Mouse (Mus musculus) lung, postnatal 4 days (tissue): ENCODE measurements around the gene Kcnj12.
A peak's percentile ranks its signal among the peaks of the same experiment; 100 is the strongest.

ENCODE experiments used
- DNase-seq, 2 experiments: peaks; one replicate each; pipeline ENCODE4 v3.0.0; 2021

The Kcnj12 gene

GRCm38 (mm10) chr11:61025594-61025993 lies 3.2 kb downstream of the Kcnj12 start:
- DNase-seq = no peak

GRCm38 (mm10) chr11:61026381-61026780 lies 4.0 kb downstream of the Kcnj12 start:
- no peak for DNase-seq

GRCm38 (mm10) chr11:61027160-61027559 lies 4.8 kb downstream of the Kcnj12 start:
- DNase-seq = no peak

- peak; percentile 24 to 66 for DNase-seq
Observed at GRCm38 (mm10) chr11:61028211-61028950, 6.0 kb downstream of the Kcnj12 start.

GRCm38 (mm10) chr11:61029116-61029740 lies 6.9 kb downstream of the Kcnj12 start:
- DNase-seq = no peak

- peak in 1 of 2 experiments; percentile 12 for DNase-seq
Observed at GRCm38 (mm10) chr11:61029864-61030595, 7.7 kb downstream of the Kcnj12 start.

- peak in 1 of 2 experiments; percentile 5 for DNase-seq
Observed at GRCm38 (mm10) chr11:61031137-61031536, 8.8 kb downstream of the Kcnj12 start.

DNA sequence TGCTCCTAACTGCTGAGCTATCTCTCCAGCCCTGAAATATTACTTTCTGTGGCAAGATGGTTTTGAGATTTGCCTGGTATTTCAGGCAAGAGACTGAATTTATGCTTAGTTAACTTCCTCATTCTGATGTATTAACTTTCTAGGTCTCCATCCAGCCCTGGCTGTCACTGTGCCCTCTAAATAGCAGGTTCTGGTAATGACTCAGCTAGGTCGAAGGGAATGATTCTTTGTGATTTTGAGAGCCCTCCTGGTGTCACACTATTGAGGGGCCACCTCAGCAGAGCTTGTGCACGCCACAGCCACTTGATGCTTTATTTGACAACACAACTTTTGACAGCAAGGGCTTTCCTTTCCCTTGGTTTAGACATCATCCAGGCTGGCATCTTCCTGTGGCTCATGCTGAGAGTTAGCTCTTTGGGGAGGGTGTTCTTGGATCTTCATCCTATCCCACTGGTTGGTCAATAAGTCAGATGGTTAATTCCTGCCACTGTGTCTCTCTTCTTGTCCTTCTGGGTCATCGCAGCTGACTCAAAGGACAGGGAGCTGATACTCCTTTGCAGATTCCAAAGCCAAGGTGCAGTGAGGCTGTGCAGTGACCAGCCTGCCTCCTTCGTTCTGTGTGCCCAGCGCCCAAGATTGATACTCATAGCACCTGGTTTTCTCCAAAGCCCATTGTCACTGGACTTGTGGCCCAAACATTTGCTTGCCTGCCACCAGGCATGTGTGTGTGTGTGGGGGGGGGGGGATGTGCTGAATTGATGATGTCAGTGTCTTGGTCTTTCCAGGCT lies 9.5 kb downstream of the Kcnj12 start:
- peak in 1 of 2 experiments; percentile 4 for DNase-seq

GRCm38 (mm10) chr11:61032481-61032880 lies 10.1 kb downstream of the Kcnj12 start:
- peak in 1 of 2 experiments; percentile 6 for DNase-seq

DNA sequence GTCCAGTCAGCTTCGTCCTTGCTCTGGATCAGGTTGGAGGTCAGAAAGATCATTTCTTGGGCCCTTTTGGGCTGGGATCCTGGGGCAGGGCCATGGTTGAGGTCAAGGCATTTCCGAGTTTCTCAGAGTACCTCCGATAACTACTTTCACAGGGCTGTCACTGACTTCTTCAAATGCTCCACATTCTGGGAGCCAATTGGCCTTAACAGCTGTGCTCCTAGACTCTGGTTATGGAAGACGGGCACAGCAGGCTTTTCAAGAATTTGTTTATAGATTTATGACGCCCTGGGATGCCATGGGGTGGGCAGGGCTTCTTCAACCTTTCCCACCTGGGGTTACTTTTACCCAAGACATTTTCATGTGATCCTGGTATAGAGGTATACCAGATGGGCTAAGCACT lies 10.8 kb downstream of the Kcnj12 start:
- peak in 1 of 2 experiments; percentile 7 for DNase-seq

GRCm38 (mm10) chr11:61036639-61037038 lies 14.3 kb downstream of the Kcnj12 start:
- peak in 1 of 2 experiments; percentile 13 for DNase-seq

DNA sequence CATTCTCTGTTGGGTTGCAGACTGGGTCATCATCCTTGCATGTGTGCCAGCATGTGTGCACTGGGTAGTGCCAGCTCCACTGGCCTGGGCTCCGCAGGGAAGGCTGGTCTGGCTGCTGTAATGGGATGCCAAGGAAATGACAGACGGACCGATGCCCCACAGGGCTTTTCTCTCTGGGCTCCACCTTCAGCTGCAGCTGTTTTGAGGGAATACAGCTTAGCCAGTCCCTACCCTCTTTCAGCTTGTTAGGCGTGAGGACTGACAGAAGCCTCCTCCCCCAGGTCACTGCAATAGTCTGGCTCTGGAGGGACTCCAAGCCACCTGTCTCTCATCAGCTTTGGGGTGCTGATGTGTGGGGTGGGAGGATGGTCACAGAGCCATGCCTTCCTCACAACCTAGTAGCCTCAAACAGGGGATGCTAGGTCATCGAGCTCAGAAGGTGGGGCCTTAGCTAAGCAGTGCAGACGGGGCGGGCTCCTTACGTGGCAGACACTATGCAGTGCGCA lies 16.0 kb downstream of the Kcnj12 start:
- peak in 1 of 2 experiments; percentile 20 for DNase-seq

DNA sequence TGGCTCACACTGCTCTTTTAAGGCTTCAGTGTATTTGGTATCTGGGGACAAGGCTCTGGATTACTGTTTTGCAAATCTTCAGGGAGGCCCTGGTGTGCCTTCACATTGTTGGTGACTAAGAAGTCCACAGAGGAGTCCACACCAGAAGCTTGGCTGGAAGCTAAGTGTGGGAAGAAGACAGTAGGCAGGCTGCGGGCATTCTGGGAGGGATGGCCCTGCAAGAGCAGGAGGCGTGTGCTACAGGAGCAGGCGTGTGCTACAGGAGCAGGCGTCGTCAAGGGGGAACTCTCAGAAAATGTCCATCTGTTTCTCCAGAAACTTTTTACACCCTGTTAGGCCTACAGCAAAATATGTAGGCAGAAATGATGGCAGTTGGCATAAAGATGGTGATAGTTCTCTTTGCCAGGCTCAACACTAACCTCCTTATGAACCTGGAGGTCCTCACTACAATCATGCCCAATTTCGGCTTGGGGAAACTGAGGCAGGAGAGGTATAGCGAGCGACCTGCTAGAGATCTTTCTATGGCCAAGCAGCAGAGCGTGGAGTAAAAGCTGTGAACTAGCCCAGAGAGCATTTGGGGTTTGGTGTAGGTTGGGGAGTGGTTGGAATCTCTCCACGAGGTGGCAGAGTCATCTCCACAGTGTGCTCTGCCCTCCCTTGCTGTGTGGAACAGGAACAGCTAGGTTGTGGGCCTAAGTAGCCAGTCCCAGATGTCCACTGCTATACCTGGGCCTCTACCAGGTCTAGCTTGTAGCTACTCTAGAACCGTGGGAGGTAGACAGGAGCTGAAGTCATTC lies 18.7 kb downstream of the Kcnj12 start:
- peak in 1 of 2 experiments; percentile 11 for DNase-seq

DNA sequence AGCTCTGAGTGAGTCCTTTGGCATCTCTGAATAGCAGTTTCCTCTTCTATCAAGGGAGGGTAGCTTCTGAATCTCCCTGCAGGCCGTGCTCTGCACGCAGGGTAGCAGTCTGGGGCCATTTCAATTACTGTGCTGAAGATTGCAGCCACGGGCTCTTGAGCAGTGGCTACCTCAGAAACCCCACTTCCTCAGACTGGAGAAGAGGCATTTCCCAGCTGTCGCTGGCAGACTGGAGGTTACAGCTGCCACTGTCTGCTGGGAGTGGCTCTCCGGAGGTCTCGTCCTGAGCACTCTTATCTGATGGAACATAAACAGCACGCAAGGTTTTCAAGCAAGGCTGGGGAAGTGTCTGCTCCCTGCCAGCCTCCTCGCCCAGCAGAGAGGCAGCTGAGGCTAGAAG lies 20.2 kb downstream of the Kcnj12 start:
- DNase-seq = peak; percentile 22 to 63

GRCm38 (mm10) chr11:61043055-61043992 lies 21.0 kb downstream of the Kcnj12 start:
- peak; percentile 49 to 72 for DNase-seq

DNA sequence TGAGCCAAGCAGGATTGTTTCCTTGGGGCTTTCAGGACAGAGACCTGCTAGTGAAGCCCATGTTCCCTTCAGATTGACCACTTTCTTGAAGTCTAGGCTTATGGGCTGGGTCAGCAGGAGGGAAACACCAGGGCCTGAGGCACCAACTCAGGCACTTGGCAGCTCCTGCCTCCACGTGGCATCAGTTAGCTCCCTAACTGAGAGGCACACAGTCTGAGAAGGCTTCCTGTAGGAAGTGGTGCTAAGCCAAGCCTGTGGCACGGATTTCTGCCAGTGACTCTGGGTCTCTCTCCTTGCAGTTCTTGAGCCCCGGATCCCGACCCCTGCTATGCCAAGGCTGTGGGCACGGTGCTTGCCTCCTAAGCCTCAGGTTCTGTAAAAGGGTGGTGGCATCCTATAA lies 22.4 kb downstream of the Kcnj12 start:
- DNase-seq = peak in 1 of 2 experiments; percentile 12

- DNase-seq = no peak
Observed at GRCm38 (mm10) chr11:61047441-61047840, 25.1 kb downstream of the Kcnj12 start.

GRCm38 (mm10) chr11:61051151-61051550 lies 28.8 kb downstream of the Kcnj12 start:
- peak in 1 of 2 experiments; percentile 32 for DNase-seq

- no peak for DNase-seq
Observed at GRCm38 (mm10) chr11:61056871-61057270, 34.5 kb downstream of the Kcnj12 start.

DNA sequence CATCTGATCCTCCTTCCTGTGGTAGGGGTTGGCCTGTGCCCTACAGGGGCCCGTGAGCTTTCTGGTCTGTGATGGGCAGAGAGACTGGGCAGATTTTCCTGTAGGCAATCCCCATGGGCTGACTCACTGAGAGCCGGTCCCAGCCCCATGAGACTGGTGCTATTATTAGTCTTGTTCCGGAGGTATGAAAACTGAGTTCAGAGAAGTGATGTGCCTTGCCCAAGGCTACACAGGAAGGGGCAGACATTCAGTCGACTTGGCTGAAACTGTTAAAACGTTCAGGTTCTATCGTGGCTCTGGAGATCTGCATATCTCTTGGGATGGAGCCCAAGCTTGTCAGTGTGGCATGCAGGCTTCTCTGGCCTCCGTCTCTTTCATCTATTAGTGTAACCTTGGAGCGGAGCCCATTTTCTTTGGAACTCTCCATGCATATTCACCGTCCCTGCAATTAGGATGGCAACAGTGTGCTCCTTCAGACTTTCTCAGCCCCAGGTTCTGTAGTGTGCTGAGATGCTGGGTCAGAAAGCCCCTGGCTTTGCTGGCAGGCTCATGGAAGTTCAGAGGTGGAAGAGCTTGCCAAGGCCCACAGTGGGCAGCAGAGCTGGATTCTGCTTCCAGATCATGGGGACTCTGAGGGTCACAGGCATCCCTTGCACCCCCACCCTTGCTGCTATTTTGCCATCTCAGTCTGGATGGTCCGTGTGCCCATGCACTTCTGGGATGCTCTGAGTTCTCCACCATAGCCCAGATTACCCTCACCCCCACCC lies 37.5 kb downstream of the Kcnj12 start:
- peak in 1 of 2 experiments; percentile 12 for DNase-seq
